Mouse (Mus musculus) testis, adult 2 months (tissue): Measurements from ENCODE around the gene Pik3r1.

Experiments used
- CTCF ChIP-seq: fragments of 200-500 bp; IDR thresholded peaks from 2 replicates; pipeline ENCODE4 v1.5.1; 2012; ENCODE audit warnings: low read depth, mild to moderate bottlenecking, inconsistent platforms, low read length, moderate library complexity; ENCODE audit not compliant: control insufficient read depth, insufficient read depth, insufficient replicate concordance
- POLR2A ChIP-seq: fragments of 200-500 bp; IDR thresholded peaks from 2 replicates; pipeline ENCODE4 v1.6.1; 2012; ENCODE audit warnings: low read depth, mild to moderate bottlenecking, inconsistent platforms, low read length, moderate library complexity; ENCODE audit not compliant: control insufficient read depth

- TF ChIP-seq POLR2A = no peak
- TF ChIP-seq CTCF = no peak
Observed at GRCm38 (mm10) chr13:101702096-101702775, 65.8 kb downstream of the Pik3r1 start.
